Mouse (Mus musculus): ENCODE measurements around the gene Qsox2. TPM values are rescaled to one million over a fixed set of nuclear protein-coding genes. Genes with fewer than 3 reads are reported as not detected.

Qsox2 gene
- polyA plus RNA-seq, 1 experiment from 2014 or later: 4.3 TPM

DNA sequence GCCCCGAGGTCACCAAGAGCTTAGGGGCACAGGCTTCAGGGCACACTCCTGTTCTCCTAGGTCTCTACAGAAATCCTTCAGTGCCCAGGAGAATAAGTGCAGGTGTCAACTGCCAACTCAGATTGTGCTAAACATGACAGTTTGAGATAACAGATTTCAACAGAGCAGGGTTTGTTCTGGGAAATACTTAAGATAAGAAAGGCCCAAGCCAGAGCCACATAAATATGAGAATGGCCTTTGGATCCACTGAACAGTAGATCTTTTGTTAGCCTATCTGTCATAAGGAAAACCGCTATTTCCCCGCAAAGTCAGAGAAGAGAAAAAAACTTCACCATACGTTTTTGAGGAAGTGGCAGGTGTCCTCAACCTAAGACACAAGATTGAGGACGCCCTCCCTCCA is 3.1 kb downstream of the Qsox2 start:
- no peaks in the 10 kb centered on the region for H3K9me3 ChIP-seq (replicated peaks; ENCODE audit: control insufficient read depth, low read length)
- no peak overlapping the region for H3K4me2 ChIP-seq (ENCODE audit: low read depth, low read length)
- no peaks in the 10 kb centered on the region for H3K36me3 ChIP-seq (ENCODE audit: control insufficient read depth, insufficient read depth)
- no peak for ATAC-seq (ENCODE audit: low read depth)
- H3K27ac ChIP-seq (ENCODE audit: low read length): no peak overlapping the region
- H3K27me3 ChIP-seq (ENCODE audit: control insufficient read depth, insufficient read depth, low read depth, low read length): no peaks in the 10 kb centered on the region
- H3K4me3 ChIP-seq (ENCODE audit: low read depth, low read length): no peak overlapping the region
- WGBS (ENCODE audit: insufficient replicate concordance): 32% methylated on average over 5 of the region's 5 CpGs
- peaks cover 13% of the 10 kb centered on the region for H3K4me1 ChIP-seq (ENCODE audit: control insufficient read depth, low read depth, low read length)
- H3K9ac ChIP-seq (ENCODE audit: low read depth, low read length): no peak overlapping the region

DNA sequence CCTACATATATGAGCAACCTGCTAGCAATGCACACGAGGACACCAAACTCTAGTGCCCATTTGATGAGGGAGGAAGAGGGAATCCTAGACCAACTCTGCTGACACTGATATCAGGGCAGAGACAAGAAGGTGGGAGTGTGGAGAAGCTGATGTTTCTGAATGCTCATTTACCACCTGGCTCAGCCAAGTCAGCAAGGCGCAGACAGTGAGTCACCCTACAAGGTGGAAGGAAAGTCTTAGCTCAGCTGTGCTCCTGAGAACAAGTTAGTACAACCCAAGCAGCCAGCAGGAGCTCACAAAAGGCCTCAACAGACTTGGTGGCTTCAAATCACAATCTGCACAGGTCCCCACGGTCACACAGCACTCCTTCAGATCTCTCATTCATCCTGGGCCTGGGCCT is 6.0 kb downstream of the Qsox2 start:
- Histone ChIP-seq H3K9ac (ENCODE audit: low read depth, low read length) (no peak overlapping the region), H3K4me3 (ENCODE audit: low read depth, low read length) (no peak overlapping the region), H3K27ac (ENCODE audit: low read length) (no peak overlapping the region), H3K9me3 (replicated peaks; ENCODE audit: control insufficient read depth, low read length) (no peaks in the 10 kb centered on the region), H3K4me2 (ENCODE audit: low read depth, low read length) (no peak overlapping the region), H3K36me3 (ENCODE audit: control insufficient read depth, insufficient read depth) (no peaks in the 10 kb centered on the region), H3K4me1 (ENCODE audit: control insufficient read depth, low read depth, low read length) (peaks cover 10% of the 10 kb centered on the region), H3K27me3 (ENCODE audit: control insufficient read depth, insufficient read depth, low read depth, low read length) (no peaks in the 10 kb centered on the region)
- 67% methylated on average over 3 of the region's 3 CpGs for WGBS (ENCODE audit: insufficient replicate concordance)
- no peak for ATAC-seq (ENCODE audit: low read depth)

DNA sequence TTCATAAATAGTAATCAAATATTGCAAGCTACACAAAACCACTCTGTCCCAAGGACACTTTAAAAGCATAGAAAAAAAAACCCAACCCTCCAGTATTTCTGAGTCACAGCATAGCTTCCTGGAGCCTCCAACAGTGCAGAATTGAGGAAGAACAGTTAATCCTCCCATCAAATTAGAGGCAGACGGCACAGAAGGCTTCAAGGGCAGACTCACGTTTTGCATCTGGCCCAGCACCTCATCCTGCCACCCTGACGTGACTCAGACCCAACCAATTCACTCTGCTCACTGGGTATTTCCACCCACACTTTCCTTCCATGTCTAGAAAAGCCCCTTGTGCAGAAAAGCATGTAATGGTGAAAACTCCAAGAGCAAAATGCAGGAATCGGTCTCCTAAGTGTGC is 7.1 kb downstream of the Qsox2 start:
- H3K4me2 ChIP-seq (ENCODE audit: low read depth, low read length): no peak overlapping the region
- no peak overlapping the region for H3K9ac ChIP-seq (ENCODE audit: low read depth, low read length)
- WGBS (ENCODE audit: insufficient replicate concordance): 43% methylated on average over 4 of the region's 4 CpGs
- H3K36me3 ChIP-seq (ENCODE audit: control insufficient read depth, insufficient read depth): no peaks in the 10 kb centered on the region
- peaks cover 4% of the 10 kb centered on the region; the same call in 1 of the 2 replicates for H3K4me1 ChIP-seq (ENCODE audit: control insufficient read depth, low read depth, low read length)
- no peak for ATAC-seq (ENCODE audit: low read depth)
- no peak overlapping the region for H3K4me3 ChIP-seq (ENCODE audit: low read depth, low read length)
- no peaks in the 10 kb centered on the region for H3K9me3 ChIP-seq (replicated peaks; ENCODE audit: control insufficient read depth, low read length)
- H3K27ac ChIP-seq (ENCODE audit: low read length): no peak overlapping the region
- H3K27me3 ChIP-seq (ENCODE audit: control insufficient read depth, insufficient read depth, low read depth, low read length): no peaks in the 10 kb centered on the region

DNA sequence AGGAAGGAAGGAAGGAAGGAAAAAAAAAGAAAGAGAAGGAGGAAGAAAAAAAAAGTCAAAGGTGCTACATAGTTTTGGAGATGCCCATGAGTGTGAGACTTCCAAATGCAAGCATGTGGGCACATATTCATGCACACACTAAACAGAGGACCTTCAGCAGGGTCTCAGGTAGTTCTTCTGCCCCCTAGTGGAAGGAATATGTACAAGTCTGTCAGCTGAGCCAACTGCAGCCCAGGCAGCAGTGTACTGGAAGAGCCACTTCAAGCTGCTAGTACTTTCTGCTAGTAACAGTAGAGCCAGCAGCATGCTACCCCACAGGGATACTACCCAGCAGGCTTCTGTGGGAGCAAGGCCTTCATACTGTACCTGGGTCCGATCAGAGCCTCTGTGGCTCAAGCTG is 9.5 kb downstream of the Qsox2 start:
- Histone ChIP-seq H3K9me3 (replicated peaks; ENCODE audit: control insufficient read depth, low read length) (no peaks in the 10 kb centered on the region), H3K4me2 (ENCODE audit: low read depth, low read length) (no peak overlapping the region), H3K27ac (ENCODE audit: low read length) (no peak overlapping the region), H3K36me3 (ENCODE audit: control insufficient read depth, insufficient read depth) (no peaks in the 10 kb centered on the region), H3K9ac (ENCODE audit: low read depth, low read length) (no peak overlapping the region), H3K4me1 (ENCODE audit: control insufficient read depth, low read depth, low read length) (no peaks in the 10 kb centered on the region), H3K27me3 (ENCODE audit: control insufficient read depth, insufficient read depth, low read depth, low read length) (no peaks in the 10 kb centered on the region), H3K4me3 (ENCODE audit: low read depth, low read length) (no peak overlapping the region)
- peak; percentile 27; the same call in 1 of the 2 replicates for ATAC-seq (ENCODE audit: low read depth)
- 68% methylated on average over 1 of the region's 1 CpGs for WGBS (ENCODE audit: insufficient replicate concordance)

DNA sequence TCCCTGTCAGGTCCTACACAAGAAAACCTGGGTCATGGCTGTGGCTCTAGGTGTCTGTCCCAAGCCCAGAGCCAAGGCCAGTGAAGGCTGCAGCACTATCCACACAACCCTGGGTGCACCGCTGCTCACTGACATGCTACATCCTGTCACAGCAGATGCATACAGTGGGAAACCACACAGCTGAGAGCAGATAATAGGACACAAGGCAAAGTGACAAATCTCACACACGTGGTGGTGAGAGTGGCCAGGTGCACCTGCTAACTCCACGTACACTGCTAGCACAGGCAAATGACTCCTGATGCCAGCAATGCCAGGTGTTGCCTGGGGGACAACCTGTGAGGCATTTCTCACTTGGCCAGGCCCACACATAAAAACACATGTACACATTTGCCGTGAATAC is 12.1 kb downstream of the Qsox2 start:
- Histone ChIP-seq H3K27me3 (ENCODE audit: control insufficient read depth, insufficient read depth, low read depth, low read length) (no peaks in the 10 kb centered on the region), H3K4me1 (ENCODE audit: control insufficient read depth, low read depth, low read length) (no peaks in the 10 kb centered on the region), H3K4me3 (ENCODE audit: low read depth, low read length) (no peak overlapping the region), H3K9ac (ENCODE audit: low read depth, low read length) (no peak overlapping the region), H3K27ac (ENCODE audit: low read length) (no peak overlapping the region), H3K4me2 (ENCODE audit: low read depth, low read length) (no peak overlapping the region), H3K9me3 (replicated peaks; ENCODE audit: control insufficient read depth, low read length) (no peaks in the 10 kb centered on the region), H3K36me3 (ENCODE audit: control insufficient read depth, insufficient read depth) (no peaks in the 10 kb centered on the region)
- WGBS (ENCODE audit: insufficient replicate concordance): 55% methylated on average over 4 of the region's 4 CpGs
- ATAC-seq (ENCODE audit: low read depth): no peak

DNA sequence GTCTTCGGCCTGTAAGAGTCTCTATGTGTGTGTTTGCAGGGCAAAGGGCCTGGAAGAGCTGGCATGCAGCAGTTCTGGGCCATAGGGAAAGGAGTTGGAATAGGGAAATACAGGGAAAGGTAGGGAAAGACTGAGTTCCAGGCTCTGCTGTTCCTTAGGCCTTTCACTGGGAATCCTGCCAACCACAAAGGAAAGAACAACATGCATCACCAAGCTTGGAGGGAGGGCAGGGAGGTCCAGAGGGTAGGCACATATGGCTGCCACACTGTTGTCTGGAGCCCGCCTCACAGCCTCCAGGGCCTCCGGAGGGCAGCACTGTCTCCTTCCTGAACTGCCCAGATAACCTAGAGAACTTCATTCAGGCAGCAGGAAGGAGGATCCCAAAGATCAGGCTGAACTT is 13.4 kb downstream of the Qsox2 start:
- 61% methylated on average over 3 of the region's 3 CpGs for WGBS (ENCODE audit: insufficient replicate concordance)
- Histone ChIP-seq H3K4me3 (ENCODE audit: low read depth, low read length) (no peak overlapping the region), H3K9me3 (replicated peaks; ENCODE audit: control insufficient read depth, low read length) (no peaks in the 10 kb centered on the region), H3K4me1 (ENCODE audit: control insufficient read depth, low read depth, low read length) (no peaks in the 10 kb centered on the region), H3K27ac (ENCODE audit: low read length) (no peak overlapping the region), H3K36me3 (ENCODE audit: control insufficient read depth, insufficient read depth) (no peaks in the 10 kb centered on the region), H3K9ac (ENCODE audit: low read depth, low read length) (no peak overlapping the region), H3K4me2 (ENCODE audit: low read depth, low read length) (no peak overlapping the region), H3K27me3 (ENCODE audit: control insufficient read depth, insufficient read depth, low read depth, low read length) (no peaks in the 10 kb centered on the region)
- no peak for ATAC-seq (ENCODE audit: low read depth)

DNA sequence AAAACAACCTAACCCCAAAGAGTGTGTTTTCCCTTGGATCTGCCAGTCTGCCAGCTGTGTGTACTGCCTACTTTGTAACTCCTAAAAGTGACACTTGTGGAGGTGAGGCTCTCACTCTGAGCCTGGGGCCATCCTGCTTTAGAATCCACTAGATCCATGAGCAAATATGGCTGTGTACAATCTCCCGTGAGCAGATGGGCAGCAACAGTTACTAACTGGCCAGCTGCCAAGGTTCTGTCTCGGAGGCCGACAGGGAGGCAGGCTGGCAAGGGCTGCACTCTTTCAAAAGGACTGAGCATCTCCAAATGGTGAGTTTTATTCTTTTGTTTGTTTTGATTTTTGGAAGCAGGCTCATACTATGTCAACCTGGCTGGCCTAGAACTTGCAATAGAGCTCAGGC is 22.8 kb downstream of the Qsox2 start:
- Histone ChIP-seq H3K4me3 (ENCODE audit: low read depth, low read length) (no peak overlapping the region), H3K36me3 (ENCODE audit: control insufficient read depth, insufficient read depth) (no peaks in the 10 kb centered on the region; the same call in 1 of the 2 replicates)

DNA sequence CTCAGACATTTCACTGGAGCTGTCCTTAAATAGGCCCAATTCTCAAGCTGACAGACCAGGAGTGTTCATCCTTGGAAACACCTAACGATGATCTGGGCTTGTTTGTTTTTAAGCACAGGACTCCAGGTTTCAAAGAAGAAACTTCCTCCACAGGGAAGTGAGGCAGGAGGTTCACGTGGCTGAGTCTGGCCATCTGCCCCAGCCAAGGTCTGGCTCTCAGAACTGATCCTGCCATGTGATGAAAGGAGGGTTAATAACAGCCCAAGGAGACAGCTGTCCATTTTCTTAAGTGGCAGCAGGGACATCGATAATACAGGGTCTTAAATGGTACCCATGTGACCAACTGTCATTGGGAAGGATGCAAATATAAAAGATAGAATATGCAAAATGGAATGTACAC is 27.8 kb downstream of the Qsox2 start:
- Histone ChIP-seq H3K4me3 (ENCODE audit: low read depth, low read length) (no peak overlapping the region), H3K9me3 (replicated peaks; ENCODE audit: control insufficient read depth, low read length) (no peaks in the 10 kb centered on the region)
- WGBS (ENCODE audit: insufficient replicate concordance): 71% methylated on average over 3 of the region's 3 CpGs

More for the DNA sequence above, 22.8 kb downstream of the Qsox2 start:
- no peaks in the 10 kb centered on the region for H3K9me3 ChIP-seq (replicated peaks; ENCODE audit: control insufficient read depth, low read length)
- H3K4me1 ChIP-seq (ENCODE audit: control insufficient read depth, low read depth, low read length): no peaks in the 10 kb centered on the region; the same call in 1 of the 2 replicates
- no peak overlapping the region for H3K4me2 ChIP-seq (ENCODE audit: low read depth, low read length)
- WGBS (ENCODE audit: insufficient replicate concordance): 36% methylated on average over 3 of the region's 3 CpGs
- no peak overlapping the region for H3K27ac ChIP-seq (ENCODE audit: low read length)
- no peak overlapping the region for H3K9ac ChIP-seq (ENCODE audit: low read depth, low read length)
- H3K27me3 ChIP-seq (ENCODE audit: control insufficient read depth, insufficient read depth, low read depth, low read length): no peaks in the 10 kb centered on the region
- ATAC-seq (ENCODE audit: low read depth): no peak

DNA sequence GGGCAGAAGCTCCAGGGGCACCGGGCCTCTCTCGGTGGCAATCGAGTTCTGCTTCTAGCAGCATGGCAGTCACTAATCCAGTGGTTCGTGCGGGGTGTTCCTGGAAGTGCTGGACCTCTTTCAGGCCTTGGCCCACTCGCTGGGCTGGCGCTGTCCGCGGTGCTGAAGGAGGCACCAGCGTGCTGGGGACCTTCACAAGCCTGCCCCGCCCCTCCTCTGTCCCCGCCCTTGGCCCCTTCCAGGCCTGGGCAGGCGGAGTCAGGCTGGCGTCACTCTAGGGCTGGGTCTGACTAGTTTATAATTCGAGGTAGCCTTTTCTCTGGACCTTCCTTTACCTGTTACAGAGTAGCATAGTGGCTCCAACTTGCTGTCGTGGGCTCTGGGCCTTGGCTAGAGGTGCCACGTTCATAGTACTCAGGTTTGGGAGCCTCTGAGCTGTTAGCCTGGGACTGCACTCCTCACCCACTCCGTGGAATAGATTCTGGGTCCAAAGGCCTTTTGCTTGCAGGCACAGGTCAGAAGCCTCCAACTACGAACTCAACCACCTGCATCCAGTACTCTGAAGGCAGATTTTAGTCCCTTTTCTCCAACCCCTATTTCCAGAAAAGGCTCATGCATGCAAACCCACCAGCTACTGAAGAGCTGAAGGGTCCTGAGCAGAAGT is 29.1 kb downstream of the Qsox2 start, which contains the start of gene Lhx3:
Gene Lhx3, minus strand, starts transcription at position 164 of the 664 bp plus-strand sequence.
- no peaks in the 10 kb centered on the region for H3K4me1 ChIP-seq (ENCODE audit: control insufficient read depth, low read depth, low read length)
- H3K4me2 ChIP-seq (ENCODE audit: low read depth, low read length): no peak within 1 kb of the TSS; the same call in 1 of the 2 replicates
- H3K9me3 ChIP-seq (replicated peaks; ENCODE audit: control insufficient read depth, low read length): no peaks in the 10 kb centered on the region
- H3K9ac ChIP-seq (ENCODE audit: low read depth, low read length): no peak within 1 kb of the TSS
- H3K27ac ChIP-seq (ENCODE audit: low read length): no peak within 1 kb of the TSS
- no peaks in the 10 kb centered on the region; the same call in 1 of the 2 replicates for H3K36me3 ChIP-seq (ENCODE audit: control insufficient read depth, insufficient read depth)
- no peak within 1 kb of the TSS for H3K4me3 ChIP-seq (ENCODE audit: low read depth, low read length)
- ATAC-seq (ENCODE audit: low read depth): peak; percentile 84
- WGBS (ENCODE audit: insufficient replicate concordance): 8% methylated on average over 19 of the region's 19 CpGs
- H3K27me3 ChIP-seq (ENCODE audit: control insufficient read depth, insufficient read depth, low read depth, low read length): peaks cover 47% of the 10 kb centered on the region

More for the DNA sequence above, 27.8 kb downstream of the Qsox2 start:
- Histone ChIP-seq H3K36me3 (ENCODE audit: control insufficient read depth, insufficient read depth) (no peaks in the 10 kb centered on the region; the same call in 1 of the 2 replicates), H3K4me2 (ENCODE audit: low read depth, low read length) (no peak overlapping the region), H3K4me1 (ENCODE audit: control insufficient read depth, low read depth, low read length) (no peaks in the 10 kb centered on the region; the same call in 1 of the 2 replicates), H3K27ac (ENCODE audit: low read length) (no peak overlapping the region), H3K9ac (ENCODE audit: low read depth, low read length) (no peak overlapping the region), H3K27me3 (ENCODE audit: control insufficient read depth, insufficient read depth, low read depth, low read length) (peaks cover 34% of the 10 kb centered on the region)
- no peak for ATAC-seq (ENCODE audit: low read depth)
